Mouse (Mus musculus) MN1 (cell line): Measurements from ENCODE around the gene Bcas3.

Experiments
- DNase-seq: peaks from one replicate; pipeline ENCODE4 v3.0.0-alpha.2; 2016; ENCODE audit warnings: low spot score

Bcas3 gene

GRCm38 (mm10) chr11:85799456-85799855 lies 446.5 kb downstream of the Bcas3 start:
- no peak for DNase-seq

GRCm38 (mm10) chr11:85799856-85800255 lies 446.9 kb downstream of the Bcas3 start:
- DNase-seq = no peak

DNA sequence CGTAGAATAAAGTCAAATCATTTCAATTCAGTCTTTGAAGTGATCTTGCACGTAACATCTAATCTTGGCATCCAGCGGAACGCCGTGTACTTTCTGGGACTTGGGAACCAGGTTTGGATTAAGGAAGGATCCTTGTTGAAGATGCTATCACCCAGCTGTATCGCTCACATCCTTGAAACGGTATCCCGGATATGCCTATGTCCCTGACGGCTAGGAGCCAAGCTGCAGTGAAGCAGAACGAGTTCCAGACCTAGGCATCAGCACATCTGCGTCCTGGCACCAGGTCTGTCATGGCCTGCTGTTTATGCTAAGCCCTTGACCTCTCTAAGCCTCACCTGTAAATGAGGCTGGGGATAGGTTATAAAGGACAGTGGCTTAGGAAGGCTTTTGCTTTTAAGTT lies 447.4 kb downstream of the Bcas3 start:
- DNase-seq = no peak

DNA sequence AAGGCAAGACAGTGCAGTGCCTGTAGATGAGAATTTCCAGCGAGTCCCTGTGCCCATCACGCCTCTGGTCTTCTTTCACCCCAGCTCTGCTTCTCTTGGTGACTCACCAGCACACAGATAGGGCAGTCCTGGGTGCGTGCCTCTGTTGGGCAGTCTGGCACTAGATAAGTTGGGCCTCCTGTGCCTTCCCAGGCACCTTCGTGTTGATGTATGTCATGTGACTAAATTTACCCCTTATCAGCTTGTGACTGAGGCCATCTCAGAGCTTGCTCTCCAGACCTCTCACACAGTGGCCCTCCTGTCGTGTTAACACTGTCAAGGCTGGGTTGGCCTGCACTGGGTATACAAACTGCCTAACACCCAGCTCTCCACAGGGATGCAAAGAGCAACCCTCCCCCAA lies 451.1 kb downstream of the Bcas3 start:
- DNase-seq = peak; percentile 22

- DNase-seq = no peak
Observed at GRCm38 (mm10) chr11:85805779-85806178, 452.8 kb downstream of the Bcas3 start.

- DNase-seq = no peak
Observed at GRCm38 (mm10) chr11:85807353-85807752, 454.4 kb downstream of the Bcas3 start.

DNA sequence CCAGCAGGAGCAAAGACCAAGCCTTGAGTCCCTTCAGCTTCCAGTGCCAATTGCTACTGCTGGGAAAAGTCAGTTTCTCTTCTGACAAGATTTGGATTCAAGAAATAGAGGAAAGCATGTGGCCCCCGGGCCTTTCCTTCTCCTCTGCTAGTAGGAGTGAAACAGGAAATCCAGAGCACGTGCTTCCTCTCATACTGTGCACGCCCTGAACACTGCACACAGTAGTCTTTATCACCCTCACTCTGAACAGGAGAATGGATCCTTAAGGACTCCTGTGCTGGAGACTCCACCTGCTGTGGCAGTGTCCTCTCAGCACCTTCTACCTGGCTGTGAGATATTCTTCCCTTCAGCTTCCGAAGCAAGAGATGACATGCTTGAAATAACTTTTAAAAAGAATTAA lies 458.3 kb downstream of the Bcas3 start:
- no peak for DNase-seq

GRCm38 (mm10) chr11:85811676-85812075 lies 458.7 kb downstream of the Bcas3 start:
- no peak for DNase-seq

GRCm38 (mm10) chr11:85812201-85812966 lies 459.4 kb downstream of the Bcas3 start:
- DNase-seq = no peak

GRCm38 (mm10) chr11:85814678-85815077 lies 461.7 kb downstream of the Bcas3 start:
- no peak for DNase-seq

GRCm38 (mm10) chr11:85816471-85816870 lies 463.5 kb downstream of the Bcas3 start:
- no peak for DNase-seq

DNA sequence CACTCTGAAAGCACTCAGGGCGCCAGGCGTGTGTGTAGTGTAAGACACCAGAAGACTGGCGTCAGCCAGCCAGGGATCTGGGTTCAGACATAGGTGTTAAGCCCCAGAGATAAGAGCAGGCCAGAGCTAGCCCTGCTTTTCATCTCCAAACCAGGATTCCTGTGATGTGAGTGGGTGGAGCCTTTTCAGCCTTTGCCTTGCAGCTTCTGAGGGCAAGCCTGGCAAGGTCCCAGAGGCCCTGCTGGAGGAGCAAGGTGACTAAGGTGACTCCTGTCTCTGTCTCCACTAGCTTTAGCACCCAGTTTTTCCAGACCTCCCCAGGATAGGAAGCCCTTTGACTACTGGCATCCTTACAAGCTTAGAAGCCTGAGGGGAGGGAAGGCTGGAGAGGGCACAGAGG lies 465.4 kb downstream of the Bcas3 start:
- DNase-seq = peak; percentile 70

GRCm38 (mm10) chr11:85820959-85821358 lies 468.0 kb downstream of the Bcas3 start:
- DNase-seq = no peak

DNA sequence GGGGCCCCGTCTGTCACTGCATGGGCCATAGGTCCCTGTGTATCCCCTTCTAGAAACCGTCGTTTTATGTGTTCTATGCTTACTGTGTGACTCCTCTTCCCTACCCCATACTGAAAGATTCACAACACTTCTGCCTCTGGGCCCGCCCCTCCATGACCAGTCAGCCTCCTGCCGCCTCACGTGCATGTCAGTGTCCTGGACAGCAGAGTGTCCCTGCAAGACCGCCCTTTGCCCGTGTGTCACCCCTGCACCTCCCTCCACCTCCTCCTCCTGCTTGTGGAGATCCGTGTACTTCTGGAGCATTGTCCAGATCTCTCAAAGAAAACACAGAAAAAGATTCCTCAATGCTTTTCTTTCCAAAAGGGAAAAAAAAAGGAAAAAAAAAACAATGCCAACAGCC lies 468.7 kb downstream of the Bcas3 start:
- DNase-seq = no peak

GRCm38 (mm10) chr11:85823181-85823580 lies 470.2 kb downstream of the Bcas3 start:
- DNase-seq = peak; percentile 68

GRCm38 (mm10) chr11:85823794-85824193 lies 470.8 kb downstream of the Bcas3 start:
- DNase-seq = no peak

GRCm38 (mm10) chr11:85825031-85825430 lies 472.1 kb downstream of the Bcas3 start:
- DNase-seq = no peak

DNA sequence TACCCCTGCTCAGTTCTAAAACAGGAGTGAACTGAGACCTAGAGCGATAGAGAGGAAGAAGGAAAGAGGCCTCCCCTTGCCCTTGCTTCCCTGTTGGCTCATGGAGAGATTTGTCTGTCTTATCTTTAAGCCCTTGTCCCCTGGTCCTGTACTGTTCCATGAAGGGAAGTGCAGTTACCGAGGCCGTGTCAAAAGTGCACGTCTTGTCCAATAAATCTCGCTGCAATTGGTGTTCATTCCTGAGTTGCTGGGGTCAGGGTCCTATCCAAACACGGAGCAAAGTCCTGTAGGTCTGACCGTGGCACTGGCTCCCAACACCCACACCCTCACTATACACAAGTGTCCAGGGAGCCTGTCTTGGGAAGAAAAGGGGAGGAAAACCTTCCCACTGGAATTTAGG lies 472.9 kb downstream of the Bcas3 start:
- DNase-seq = no peak

- DNase-seq = no peak
Observed at GRCm38 (mm10) chr11:85827342-85827741, 474.4 kb downstream of the Bcas3 start.

DNA sequence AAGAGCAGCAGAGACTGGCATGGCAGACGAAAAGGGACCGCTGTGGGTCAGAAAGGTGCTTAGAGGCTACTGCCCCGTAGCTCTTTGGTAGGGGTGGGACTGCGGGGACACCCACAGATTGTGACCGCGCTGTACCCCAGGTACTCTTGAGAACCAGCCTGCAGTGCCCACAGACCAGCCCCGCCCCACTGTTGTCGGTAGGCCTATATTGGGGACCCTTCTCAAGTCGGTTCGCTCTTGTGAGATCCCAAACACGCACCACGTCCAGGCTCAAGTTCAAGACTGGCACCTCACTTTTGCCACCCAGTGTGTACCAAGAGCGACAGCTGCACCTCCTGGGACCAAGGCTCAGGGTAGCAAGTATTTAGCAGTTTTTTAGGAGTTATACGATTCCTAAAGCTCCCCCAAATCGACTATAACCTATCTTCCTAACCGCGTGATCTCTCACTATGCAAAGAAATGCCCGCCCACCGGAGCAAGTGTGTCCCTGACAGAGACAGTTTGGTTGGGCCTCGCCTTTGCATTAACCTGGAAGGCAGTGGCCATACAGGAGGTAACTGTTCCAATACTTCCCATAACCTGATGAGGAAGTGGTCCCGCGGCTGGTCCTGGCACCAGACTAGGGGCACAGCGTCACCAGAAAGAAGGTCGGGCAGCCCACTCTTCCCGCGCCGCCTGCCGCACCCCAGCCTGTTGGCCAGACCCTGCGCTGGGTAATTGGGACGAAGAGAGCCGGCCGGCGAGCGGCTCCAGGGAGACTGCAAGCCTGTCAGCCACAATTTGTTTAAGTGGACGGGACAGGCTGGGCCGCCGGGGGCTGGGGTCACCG lies 475.9 kb downstream of the Bcas3 start:
- DNase-seq = peak; percentile 21

GRCm38 (mm10) chr11:85829520-85830440 lies 476.8 kb downstream of the Bcas3 start:
- DNase-seq = peak; percentile 47

DNA sequence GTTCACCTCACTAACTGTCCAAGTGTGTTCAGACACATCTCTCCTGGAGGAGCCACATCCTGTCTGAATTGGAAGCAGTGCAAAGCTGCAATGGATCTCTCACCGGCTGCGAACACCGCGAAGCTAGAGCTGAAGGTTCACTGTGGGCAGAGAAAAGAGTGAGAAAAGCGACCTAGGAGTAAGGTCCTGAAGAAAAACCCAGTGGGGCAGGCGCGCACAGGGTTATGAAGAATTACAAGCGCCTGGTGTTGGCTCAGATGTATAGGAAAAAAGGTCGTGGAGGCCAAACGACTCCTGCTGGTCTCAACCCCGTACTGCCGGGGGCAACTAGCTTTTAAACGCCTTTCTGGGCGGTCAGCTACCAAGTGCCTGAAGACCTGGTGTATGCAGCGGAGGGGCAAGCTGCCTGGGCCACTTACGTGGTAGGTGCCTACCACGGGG lies 478.0 kb downstream of the Bcas3 start:
- DNase-seq = peak; percentile 83
